Mouse (Mus musculus) forebrain, embryonic 10.5 days (tissue): ENCODE measurements around the gene Arhgap10. TPM values are rescaled to one million over a fixed set of nuclear protein-coding genes. Genes with fewer than 3 reads are reported as not detected.

Experiments
- DNase-seq: peaks from one replicate; pipeline ENCODE4 v3.0.0-alpha.2; 2017; ENCODE audit warnings: low spot score; ENCODE audit errors: extremely low spot score
- H3K27ac ChIP-seq: fragments of 300-500 bp; sonication (generic); 2 replicates; pipeline ENCODE4 v1.5.1; 2016; ENCODE audit warnings: mild to moderate bottlenecking
- H3K27me3 ChIP-seq: fragments of 300-500 bp; sonication (generic); 2 replicates; pipeline ENCODE4 v1.6.1; 2016; ENCODE audit warnings: mild to moderate bottlenecking; ENCODE audit not compliant: poor library complexity, severe bottlenecking
- H3K36me3 ChIP-seq: fragments of 300-500 bp; sonication (generic); replicated peaks from 2 replicates; pipeline ENCODE4 v1.6.1; 2016; ENCODE audit warnings: mild to moderate bottlenecking, moderate library complexity
- H3K4me1 ChIP-seq: fragments of 300-500 bp; sonication (generic); 2 replicates; pipeline ENCODE4 v1.6.1; 2016
- H3K4me3 ChIP-seq: fragments of 300-500 bp; sonication (generic); 2 replicates; pipeline ENCODE4 v1.5.1; 2016; ENCODE audit warnings: mild to moderate bottlenecking, moderate library complexity
- H3K9me3 ChIP-seq: fragments of 300-500 bp; sonication (generic); 2 replicates; pipeline ENCODE4 v1.6.1; 2016; ENCODE audit warnings: mild to moderate bottlenecking, moderate library complexity
- WGBS: fragments of 180-500 bp; shearing (Covaris S2); methylation state at CpG from one replicate; pipeline ENCODE4 v1.1.7; 2016; 5-methylcytosine and 5-hydroxymethylcytosine counted together
- polyA plus RNA-seq: library from polyadenylated mRNA; unstranded; fragments of >200 nt; fragmentation: Nextera tagmentation; extraction: Ambion mirVana; gene quantifications from 2 replicates; pipeline ENCODE4 v1.2.1, GENCODE M21; 2016

Gene Arhgap10
- polyA plus RNA-seq, 1 experiment from 2014 or later = 21.0 TPM

DNA sequence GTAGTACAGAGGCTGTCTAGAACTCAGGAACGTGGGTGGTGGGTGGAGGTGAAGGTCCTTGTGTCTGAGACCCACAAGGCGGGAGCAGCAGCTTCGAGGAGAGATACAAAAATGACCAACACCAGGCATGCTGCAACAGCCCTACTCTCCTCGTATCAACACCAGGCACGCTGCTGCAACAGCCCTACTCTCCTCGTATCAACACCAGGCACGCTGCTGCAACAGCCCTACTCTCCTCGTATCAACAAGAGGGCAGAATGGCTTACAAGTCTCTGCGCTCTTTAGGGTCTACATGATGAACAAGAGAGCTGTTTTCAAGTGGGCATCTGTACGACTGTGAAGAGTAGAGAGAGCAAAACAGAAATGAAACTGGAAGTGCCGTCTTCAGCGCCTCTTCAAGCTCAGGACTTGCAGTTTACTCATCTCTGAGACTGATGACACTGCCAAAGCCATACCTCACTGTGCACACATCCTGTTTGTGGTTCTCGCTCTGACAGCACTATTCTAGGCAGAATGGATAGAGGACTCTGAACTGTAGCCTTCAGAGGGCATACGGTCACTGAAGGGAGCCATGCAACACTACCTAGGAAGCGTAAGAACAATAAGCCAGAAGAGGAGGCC, 95.0 kb downstream of the Arhgap10 start:
- Histone ChIP-seq H3K36me3 (peaks cover 14% of the 10 kb centered on the region; the same call in 1 of the 2 replicates), H3K4me1 (no peaks in the 10 kb centered on the region), H3K9me3 (no peaks in the 10 kb centered on the region), H3K27me3 (no peaks in the 10 kb centered on the region), H3K4me3 (no peak overlapping the region), H3K27ac (no peak overlapping the region)
- WGBS = 90% methylated on average over 15 of the region's 15 CpGs
- no peak for DNase-seq

DNA sequence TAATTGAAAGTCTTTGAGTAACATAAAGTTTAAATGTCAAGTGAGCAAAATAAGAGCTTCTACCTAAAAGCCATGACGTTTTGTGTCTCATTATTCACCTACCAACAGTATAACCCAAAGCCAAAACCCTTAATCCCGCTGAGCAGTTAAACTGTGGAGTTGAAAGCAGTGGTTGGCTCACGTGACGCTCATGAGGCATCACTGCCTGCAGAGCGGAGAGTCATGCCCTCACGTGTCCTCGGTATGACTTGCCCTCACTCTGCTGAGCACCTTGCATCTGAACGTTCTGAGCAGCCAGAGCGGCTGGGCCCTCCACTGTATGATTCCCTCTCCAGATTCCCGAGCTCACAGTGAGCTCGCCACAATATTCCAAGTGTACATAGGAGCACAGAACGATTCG, 96.2 kb downstream of the Arhgap10 start:
- no peak overlapping the region for H3K27ac ChIP-seq
- peaks cover 14% of the 10 kb centered on the region; the same call in 1 of the 2 replicates for H3K36me3 ChIP-seq
- no peak for DNase-seq
- H3K9me3 ChIP-seq = no peaks in the 10 kb centered on the region
- WGBS = 91% methylated on average over 13 of the region's 13 CpGs
- H3K4me3 ChIP-seq = no peak overlapping the region
- H3K4me1 ChIP-seq = peaks cover 3% of the 10 kb centered on the region
- H3K27me3 ChIP-seq = no peaks in the 10 kb centered on the region

DNA sequence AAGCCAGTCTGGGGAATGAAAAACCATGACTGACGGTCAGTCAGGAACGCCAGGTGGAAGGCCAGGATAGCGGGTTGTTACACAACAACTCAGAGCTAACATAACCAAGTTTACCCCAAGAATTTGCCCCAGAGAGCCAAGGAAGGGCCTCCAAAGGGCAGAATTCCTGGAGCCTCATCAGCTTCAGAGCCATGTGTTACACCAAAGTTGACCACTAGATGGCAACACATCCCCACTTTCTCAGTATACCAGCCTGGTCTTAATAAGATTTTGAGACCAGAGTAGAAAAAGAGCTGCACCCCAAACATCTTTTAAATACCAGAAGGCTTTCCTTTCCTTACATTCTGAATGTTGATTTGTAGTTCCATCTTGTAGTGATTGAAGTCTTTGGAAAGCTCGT, 98.0 kb downstream of the Arhgap10 start:
- DNase-seq = peak; percentile 45
- Histone ChIP-seq H3K9me3 (no peaks in the 10 kb centered on the region), H3K36me3 (peaks cover 11% of the 10 kb centered on the region; the same call in 1 of the 2 replicates), H3K27me3 (no peaks in the 10 kb centered on the region), H3K4me3 (no peak overlapping the region), H3K4me1 (peaks cover 5% of the 10 kb centered on the region), H3K27ac (no peak overlapping the region)
- WGBS = 57% methylated on average over 4 of the region's 4 CpGs

DNA sequence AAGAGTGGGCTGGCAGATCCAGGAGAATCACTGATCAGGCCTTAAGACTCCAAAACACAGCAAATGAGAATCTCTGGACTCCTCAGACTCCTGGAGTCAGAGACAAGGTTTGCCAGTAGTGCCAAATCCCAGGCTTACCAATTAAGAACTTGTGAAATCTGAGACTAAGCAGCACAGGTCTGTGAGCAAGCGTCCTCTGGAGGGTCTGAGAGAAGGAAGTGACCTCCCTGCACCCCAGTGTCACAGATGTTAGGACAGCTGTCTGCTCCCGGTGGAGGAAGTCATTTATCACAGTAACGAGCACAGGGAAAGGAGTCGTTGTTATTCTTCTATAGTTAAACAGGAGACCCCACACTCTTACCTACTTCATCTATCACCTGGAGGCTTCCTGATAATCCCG, 101.0 kb downstream of the Arhgap10 start:
- Histone ChIP-seq H3K4me1 (peaks cover 5% of the 10 kb centered on the region), H3K27ac (no peak overlapping the region), H3K27me3 (no peaks in the 10 kb centered on the region), H3K9me3 (no peaks in the 10 kb centered on the region), H3K36me3 (peaks cover 21% of the 10 kb centered on the region), H3K4me3 (no peak overlapping the region)
- DNase-seq = no peak
- 27% methylated on average over 5 of the region's 5 CpGs for WGBS

DNA sequence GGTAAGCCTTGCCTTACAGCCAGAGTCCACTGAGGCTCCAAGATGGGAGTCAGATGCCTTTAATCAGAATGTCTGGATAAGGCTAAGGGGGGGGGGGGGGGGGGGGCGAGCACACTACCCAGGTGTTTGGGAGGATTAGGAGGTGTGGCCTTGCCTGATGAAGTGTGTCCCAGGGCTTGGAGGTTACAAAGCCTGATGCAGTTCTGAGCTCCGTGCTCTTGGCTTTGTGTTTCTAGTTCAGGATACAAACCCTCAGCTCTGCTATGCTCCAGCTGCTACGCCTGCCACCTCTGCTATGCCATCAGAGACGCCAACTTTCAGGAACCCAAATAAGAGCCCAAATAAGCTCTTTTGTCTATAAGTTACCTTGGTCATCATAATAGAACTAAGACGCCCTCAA, 101.7 kb downstream of the Arhgap10 start:
- 64% methylated on average over 5 of the region's 5 CpGs for whole genome bisulfite sequencing
- Histone ChIP-seq H3K4me3 (no peak overlapping the region), H3K36me3 (peaks cover 28% of the 10 kb centered on the region), H3K9me3 (no peaks in the 10 kb centered on the region), H3K27ac (no peak overlapping the region), H3K4me1 (peaks cover 5% of the 10 kb centered on the region), H3K27me3 (no peaks in the 10 kb centered on the region)
- DNase-seq = no peak

DNA sequence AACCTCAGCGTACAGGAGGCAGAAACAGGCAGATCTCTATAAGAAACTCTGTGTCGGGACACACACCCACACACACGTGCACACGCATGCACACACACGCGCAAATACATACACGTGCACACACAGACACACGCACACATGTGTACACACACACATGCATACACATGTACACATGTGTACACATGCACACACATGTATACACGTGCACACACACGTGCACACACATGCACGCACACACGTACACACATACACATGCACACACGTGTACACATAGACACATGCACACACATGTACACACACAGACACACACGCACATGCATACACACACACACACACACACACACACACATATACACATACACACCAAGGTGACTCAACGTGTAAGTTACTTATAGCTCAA, 106.5 kb downstream of the Arhgap10 start:
- Histone ChIP-seq H3K4me1 (peaks cover 7% of the 10 kb centered on the region; the same call in 1 of the 2 replicates), H3K27me3 (no peaks in the 10 kb centered on the region), H3K4me3 (no peak overlapping the region), H3K27ac (no peak overlapping the region), H3K36me3 (peaks cover 43% of the 10 kb centered on the region), H3K9me3 (no peaks in the 10 kb centered on the region)
- DNase-seq = no peak
- 97% methylated on average over 15 of the region's 15 CpGs for WGBS

DNA sequence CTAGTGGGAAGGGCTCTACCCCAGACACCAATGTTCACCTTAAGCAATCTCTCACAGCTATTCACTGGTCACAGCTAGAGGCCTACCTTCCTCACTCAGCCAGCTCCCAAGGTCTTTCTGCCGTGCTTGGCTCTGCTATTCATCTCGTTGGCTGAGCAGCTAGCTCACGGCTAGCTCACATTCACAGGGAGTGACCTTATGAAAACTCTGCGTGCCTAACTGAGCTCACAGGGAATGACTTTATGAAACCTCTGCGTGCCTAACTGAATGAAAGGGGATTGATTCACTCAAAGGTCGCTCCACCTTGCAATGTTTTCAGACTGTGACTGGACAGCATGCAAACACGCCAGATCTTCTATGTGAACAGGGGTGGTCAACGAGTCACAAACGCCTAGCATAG, 107.4 kb downstream of the Arhgap10 start:
- Histone ChIP-seq H3K36me3 (peaks cover 44% of the 10 kb centered on the region), H3K4me1 (peaks cover 11% of the 10 kb centered on the region; the same call in 1 of the 2 replicates), H3K9me3 (no peaks in the 10 kb centered on the region), H3K27ac (no peak overlapping the region), H3K27me3 (no peaks in the 10 kb centered on the region), H3K4me3 (no peak overlapping the region)
- WGBS = 82% methylated on average over 9 of the region's 9 CpGs
- no peak for DNase-seq

DNA sequence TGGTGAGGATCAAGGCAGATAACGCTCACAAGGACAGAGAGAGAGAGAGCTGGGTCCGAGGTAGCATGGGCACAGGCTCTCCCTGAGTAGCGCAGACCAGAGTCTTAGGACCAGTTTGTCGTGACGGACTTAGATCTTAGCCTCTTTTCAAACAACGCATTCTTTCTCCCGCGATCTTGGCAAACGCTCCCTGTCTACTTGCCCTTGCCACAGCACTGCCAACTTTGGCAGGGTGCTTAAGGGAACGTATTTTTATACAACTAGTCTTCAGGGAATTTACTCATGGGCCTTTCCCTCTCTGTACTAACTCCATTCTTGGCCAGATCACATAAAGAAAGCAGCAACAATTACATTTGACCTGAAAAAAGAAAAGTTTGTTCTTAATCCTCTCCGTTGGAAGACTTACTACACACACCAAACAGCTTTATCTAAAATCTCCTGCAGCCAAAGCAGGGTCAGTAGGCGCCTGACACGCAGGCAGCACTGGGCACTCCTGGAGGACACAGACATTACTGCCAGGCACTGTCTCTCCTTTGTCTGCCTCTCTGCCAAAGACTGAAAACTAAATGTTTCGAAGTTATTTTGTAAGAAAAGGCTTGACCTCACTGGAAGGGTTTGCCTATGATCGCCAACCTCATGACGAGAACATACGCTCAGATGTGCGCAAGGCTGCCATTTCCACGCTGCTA, 109.1 kb downstream of the Arhgap10 start:
- DNase-seq = no peak
- Histone ChIP-seq H3K9me3 (no peaks in the 10 kb centered on the region), H3K36me3 (peaks cover 45% of the 10 kb centered on the region), H3K27ac (no peak overlapping the region), H3K4me3 (no peak overlapping the region), H3K4me1 (peaks cover 11% of the 10 kb centered on the region; the same call in 1 of the 2 replicates), H3K27me3 (no peaks in the 10 kb centered on the region)
- WGBS = 94% methylated on average over 19 of the region's 19 CpGs

DNA sequence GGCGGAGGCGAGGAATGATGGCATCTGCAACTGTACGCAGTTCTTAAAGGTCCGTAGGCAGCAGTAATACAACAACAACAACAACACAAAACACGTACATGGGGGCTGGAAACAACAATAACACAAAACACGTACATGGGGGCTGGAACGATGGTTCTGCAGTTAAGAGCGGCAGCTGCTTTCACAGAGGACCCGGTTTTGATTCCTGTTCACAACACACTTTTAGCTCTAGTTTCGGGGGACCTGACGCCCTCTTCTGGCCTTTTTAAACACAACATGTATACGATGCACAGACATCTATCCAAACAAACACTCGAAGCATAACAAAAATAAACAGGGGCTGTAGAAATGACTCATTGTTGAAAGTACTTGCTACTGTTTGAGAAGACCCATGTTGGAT, 110.9 kb downstream of the Arhgap10 start:
- peaks cover 11% of the 10 kb centered on the region; the same call in 1 of the 2 replicates for H3K4me1 ChIP-seq
- no peak overlapping the region for H3K27ac ChIP-seq
- no peak for DNase-seq
- WGBS = 72% methylated on average over 13 of the region's 13 CpGs
- H3K36me3 ChIP-seq = peaks cover 36% of the 10 kb centered on the region
- H3K9me3 ChIP-seq = no peaks in the 10 kb centered on the region
- no peak overlapping the region for H3K4me3 ChIP-seq
- no peaks in the 10 kb centered on the region for H3K27me3 ChIP-seq

DNA sequence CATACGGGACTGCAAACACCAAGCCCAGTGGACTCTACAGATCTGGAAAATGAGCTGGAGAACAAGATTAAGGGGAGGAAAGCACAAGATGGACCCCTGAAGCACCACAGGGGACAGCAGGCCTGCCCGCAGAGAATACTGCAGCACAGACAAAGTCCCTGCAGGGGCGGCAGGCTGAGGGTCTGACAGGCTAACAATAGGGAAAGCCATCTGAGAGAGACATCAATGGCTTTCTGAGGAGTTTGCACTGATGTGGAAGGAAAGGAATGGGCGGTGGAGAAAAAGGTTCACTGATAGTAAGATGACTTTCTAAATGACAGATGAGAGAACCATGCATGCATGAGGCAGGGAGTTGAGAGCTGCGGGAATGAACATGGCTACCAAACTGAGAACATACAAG, 111.3 kb downstream of the Arhgap10 start:
- H3K36me3 ChIP-seq = peaks cover 32% of the 10 kb centered on the region
- DNase-seq = no peak
- H3K27ac ChIP-seq = no peak overlapping the region

DNA sequence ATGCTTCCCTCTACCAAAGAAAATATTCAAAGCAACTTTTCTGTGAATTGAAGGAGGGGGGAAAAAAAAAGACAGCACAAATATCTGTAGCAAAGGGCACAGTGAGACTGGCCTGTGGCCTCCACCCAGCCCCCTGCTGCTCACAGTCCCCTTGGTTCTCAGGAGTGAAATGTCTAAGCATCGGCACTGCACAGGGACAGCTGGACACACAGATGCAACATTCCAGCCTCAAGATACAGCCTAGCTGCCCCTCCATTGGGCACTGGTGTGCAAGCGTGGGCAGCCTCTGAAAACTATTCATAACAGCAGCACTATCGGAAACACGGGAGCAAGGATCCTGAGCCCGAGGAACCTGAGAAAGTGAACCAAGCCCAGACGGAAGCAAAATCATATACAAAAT, 113.7 kb downstream of the Arhgap10 start:
- no peak overlapping the region for H3K27ac ChIP-seq
- H3K27me3 ChIP-seq = no peaks in the 10 kb centered on the region
- H3K36me3 ChIP-seq = peaks cover 34% of the 10 kb centered on the region
- peaks cover 11% of the 10 kb centered on the region; the same call in 1 of the 2 replicates for H3K4me1 ChIP-seq
- no peaks in the 10 kb centered on the region for H3K9me3 ChIP-seq
- 87% methylated on average over 6 of the region's 6 CpGs for WGBS
- no peak overlapping the region for H3K4me3 ChIP-seq
- no peak for DNase-seq

More for the DNA sequence above, 111.3 kb downstream of the Arhgap10 start:
- WGBS = 47% methylated on average over 5 of the region's 5 CpGs
- Histone ChIP-seq H3K27me3 (no peaks in the 10 kb centered on the region), H3K4me3 (no peak overlapping the region), H3K9me3 (no peaks in the 10 kb centered on the region), H3K4me1 (peaks cover 11% of the 10 kb centered on the region; the same call in 1 of the 2 replicates)

DNA sequence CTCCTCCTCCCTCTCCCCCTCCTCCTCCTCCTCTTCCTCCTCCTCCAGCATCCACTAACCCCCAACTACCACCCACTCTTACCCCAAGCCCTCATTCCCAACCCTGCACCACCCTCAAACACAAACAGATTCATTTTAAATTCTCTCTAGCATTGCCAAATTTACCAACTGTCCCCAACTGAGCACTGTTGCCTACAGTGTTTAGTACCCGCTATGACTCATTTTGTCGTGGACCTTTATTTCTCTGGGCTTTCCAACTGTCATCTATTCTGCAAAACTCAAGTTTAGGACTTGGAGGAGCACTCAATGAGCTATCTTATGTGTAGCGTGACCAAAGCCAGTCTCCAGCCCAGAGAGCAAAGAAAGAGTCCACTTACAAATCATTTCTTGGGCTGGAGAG, 115.8 kb downstream of the Arhgap10 start:
- H3K9me3 ChIP-seq = peaks cover 10% of the 10 kb centered on the region; the same call in 1 of the 2 replicates
- H3K27ac ChIP-seq = no peak overlapping the region
- 93% methylated on average over 3 of the region's 3 CpGs for WGBS
- H3K4me3 ChIP-seq = no peak overlapping the region
- no peaks in the 10 kb centered on the region for H3K27me3 ChIP-seq
- H3K36me3 ChIP-seq = peaks cover 43% of the 10 kb centered on the region
- peaks cover 11% of the 10 kb centered on the region; the same call in 1 of the 2 replicates for H3K4me1 ChIP-seq
- DNase-seq = no peak

DNA sequence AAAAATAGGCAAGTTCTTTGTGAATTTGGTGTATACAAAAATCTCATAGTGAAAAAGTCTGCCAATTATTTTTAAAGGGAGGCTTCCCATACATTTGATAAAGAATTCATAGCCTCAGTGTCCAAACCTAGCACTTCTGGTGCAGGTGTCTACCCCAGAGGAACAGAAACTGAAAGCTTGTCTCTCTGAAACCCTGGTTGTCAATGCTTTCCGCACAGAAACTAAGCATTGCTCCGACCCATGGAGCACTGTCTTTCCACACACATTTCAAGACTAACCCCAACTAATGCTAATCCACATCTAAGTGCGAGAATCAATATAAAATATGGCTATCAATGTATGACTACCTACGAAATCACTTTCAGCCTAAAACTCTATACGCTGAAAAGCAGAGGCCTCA, 116.6 kb downstream of the Arhgap10 start:
- peaks cover 45% of the 10 kb centered on the region for H3K36me3 ChIP-seq
- no peak overlapping the region for H3K27ac ChIP-seq
- peaks cover 3% of the 10 kb centered on the region; the same call in 1 of the 2 replicates for H3K4me1 ChIP-seq
- WGBS = 97% methylated on average over 5 of the region's 5 CpGs
- no peak overlapping the region for H3K4me3 ChIP-seq
- H3K27me3 ChIP-seq = no peaks in the 10 kb centered on the region
- DNase-seq = no peak
- peaks cover 15% of the 10 kb centered on the region for H3K9me3 ChIP-seq
